Mouse (Mus musculus): Measurements from ENCODE around the gene Mylk. TPM values are rescaled to one million over a fixed set of nuclear protein-coding genes. Genes with fewer than 3 reads are reported as not detected.

Mylk gene
- polyA plus RNA-seq, 1 experiment from 2014 or later: 4.1 TPM

DNA sequence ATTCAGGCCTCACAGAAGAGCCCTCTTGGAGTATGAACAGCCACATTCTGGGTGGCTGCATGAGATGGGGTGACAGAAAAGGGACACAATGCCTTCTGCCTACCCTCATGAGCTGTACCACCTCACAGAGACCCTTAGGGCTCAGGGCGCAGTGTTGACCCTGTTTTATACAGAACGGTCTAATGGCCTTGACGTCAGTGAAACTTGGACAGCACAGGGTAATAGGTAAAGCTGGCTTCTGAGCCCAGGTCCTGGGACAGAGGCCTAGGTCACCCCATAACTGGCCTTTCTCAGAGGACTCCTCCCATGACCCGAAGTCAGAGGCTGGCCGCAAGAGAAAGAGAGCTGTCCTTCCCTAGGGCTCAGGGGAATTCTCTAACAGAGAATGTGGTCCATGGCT is 155.5 kb downstream of the Mylk start:
- WGBS: 79% methylated on average over 5 of the region's 5 CpGs

DNA sequence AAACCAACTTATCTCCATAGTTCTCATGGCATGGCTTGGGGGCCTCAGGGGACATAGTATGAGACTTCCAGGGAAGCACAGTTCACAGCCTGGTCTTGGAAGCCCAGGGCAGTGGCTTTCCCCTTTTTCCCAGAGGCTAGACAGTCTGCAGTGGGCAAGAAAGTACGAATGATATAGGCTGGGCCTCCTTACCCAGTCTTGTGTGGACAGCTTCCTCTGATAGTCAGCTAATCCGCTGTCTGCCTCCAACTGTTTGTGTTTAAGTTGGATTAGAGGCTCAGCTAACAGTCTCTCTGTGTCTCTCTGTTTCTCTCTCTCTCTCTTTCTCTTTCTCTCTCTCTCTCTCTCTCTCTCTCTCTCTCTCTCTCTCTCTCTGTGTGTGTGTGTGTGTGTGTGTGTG is 156.0 kb downstream of the Mylk start:
- ATAC-seq (replicated peaks): no peak
- no peak overlapping the region for H3K27ac ChIP-seq
- H3K4me2 ChIP-seq: no peak overlapping the region
- no peak overlapping the region for H3K4me3 ChIP-seq
- 28% methylated on average over 2 of the region's 2 CpGs for WGBS
- no peak overlapping the region for H3K9ac ChIP-seq
- no peaks in the 10 kb centered on the region for H3K9me3 ChIP-seq
- H3K36me3 ChIP-seq (replicated peaks): no peaks in the 10 kb centered on the region
- no peaks in the 10 kb centered on the region for H3K27me3 ChIP-seq (replicated peaks)
- H3K4me1 ChIP-seq: peaks cover 17% of the 10 kb centered on the region

More for the DNA sequence above, 155.5 kb downstream of the Mylk start:
- 0 out of 2 replicates have a peak, but pooled peaks have one; percentile 32 for ATAC-seq (replicated peaks)
- Histone ChIP-seq H3K4me1 (peaks cover 17% of the 10 kb centered on the region), H3K9ac (no peak overlapping the region), H3K4me2 (no peak overlapping the region), H3K27me3 (replicated peaks) (no peaks in the 10 kb centered on the region), H3K9me3 (no peaks in the 10 kb centered on the region), H3K4me3 (no peak overlapping the region), H3K36me3 (replicated peaks) (no peaks in the 10 kb centered on the region), H3K27ac (0 out of 2 replicates have a peak overlapping the region, but pooled peaks have one; percentile 18)

DNA sequence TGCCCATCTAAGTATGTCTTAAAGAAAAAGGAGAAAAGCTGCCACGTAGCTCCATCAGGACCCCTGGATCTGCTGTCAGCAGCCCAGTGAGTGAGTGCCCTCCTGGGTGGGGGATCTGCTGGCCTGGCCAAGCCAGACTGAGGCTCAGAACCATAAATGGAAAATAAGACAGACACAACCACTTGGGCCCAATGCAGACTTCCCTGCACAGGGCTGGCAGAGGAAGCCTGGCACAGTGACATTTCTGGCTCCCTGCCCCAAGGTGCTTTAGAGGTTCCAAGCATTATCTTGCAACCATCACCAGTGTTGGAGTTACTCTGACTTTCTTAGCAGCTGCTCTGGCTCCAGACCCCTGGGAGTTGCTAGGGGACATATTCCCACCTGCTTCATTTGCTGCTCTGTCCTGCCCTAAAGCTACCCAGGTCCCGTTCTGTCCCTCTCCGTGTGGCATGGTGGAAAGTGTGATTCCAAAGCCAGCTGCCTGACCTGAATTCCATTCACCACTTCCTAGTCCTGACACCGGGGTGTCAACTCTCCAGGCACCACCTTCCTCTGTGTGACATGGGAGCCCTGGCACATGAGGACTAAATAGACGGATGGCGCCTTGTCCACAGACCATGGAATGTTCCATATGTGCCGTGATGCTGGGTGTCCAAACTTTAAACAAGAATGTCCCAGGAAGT is 156.7 kb downstream of the Mylk start:
- WGBS: 81% methylated on average over 7 of the region's 7 CpGs
- no peaks in the 10 kb centered on the region for H3K27me3 ChIP-seq (replicated peaks)
- no peak overlapping the region for H3K9ac ChIP-seq
- H3K27ac ChIP-seq: no peak overlapping the region
- no peaks in the 10 kb centered on the region for H3K9me3 ChIP-seq
- H3K4me2 ChIP-seq: no peak overlapping the region
- no peak overlapping the region for H3K4me3 ChIP-seq
- H3K36me3 ChIP-seq (replicated peaks): no peaks in the 10 kb centered on the region
- ATAC-seq (replicated peaks): 0 out of 2 replicates have a peak, but pooled peaks have one; percentile 38
- peaks cover 17% of the 10 kb centered on the region for H3K4me1 ChIP-seq

DNA sequence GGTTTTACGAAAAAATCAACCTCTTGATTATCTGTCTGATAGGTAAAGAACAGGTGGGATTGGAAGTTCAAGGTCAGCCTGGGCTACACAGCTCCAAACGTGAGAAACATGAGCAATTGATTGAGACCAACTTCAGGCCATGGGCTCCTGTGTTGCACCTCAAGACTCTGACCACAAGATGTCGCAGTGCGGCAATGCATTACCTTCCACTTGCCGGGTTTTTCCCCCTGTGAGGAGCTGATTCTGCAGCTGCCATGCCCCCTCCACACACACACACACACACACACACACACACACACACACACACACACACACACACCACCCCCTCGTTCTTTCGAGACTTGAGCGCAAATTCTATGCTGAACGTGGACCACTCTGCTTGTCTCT is 157.3 kb downstream of the Mylk start:
- no peak overlapping the region for H3K4me2 ChIP-seq
- H3K4me3 ChIP-seq: no peak overlapping the region
- ATAC-seq (replicated peaks): peak; percentile 62
- no peaks in the 10 kb centered on the region for H3K36me3 ChIP-seq (replicated peaks)
- no peak overlapping the region for H3K9ac ChIP-seq
- no peaks in the 10 kb centered on the region for H3K9me3 ChIP-seq
- H3K27ac ChIP-seq: no peak overlapping the region
- peaks cover 17% of the 10 kb centered on the region for H3K4me1 ChIP-seq
- WGBS: 23% methylated on average over 9 of the region's 9 CpGs
- no peaks in the 10 kb centered on the region for H3K27me3 ChIP-seq (replicated peaks)

DNA sequence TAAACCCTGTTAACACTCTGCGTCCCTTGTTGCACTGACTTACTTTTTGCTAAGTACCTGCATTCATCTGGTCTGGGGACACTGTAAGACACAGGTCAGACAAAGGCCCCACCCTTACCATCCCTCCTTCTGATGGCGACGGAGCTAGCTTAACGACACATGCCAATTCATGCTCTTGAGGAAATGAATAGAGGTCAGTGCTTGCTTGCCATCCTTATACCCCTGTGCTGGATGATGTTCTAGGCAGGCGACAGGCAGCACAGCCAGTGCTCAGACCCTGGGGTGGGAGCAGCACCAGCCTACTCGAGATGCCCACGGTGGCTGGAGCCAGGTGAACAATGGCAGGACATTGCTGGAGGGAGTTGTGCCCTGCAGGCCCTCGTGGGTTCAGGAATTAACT is 157.8 kb downstream of the Mylk start:
- no peak overlapping the region for H3K4me2 ChIP-seq
- no peaks in the 10 kb centered on the region for H3K9me3 ChIP-seq
- 80% methylated on average over 8 of the region's 8 CpGs for WGBS
- no peak overlapping the region for H3K9ac ChIP-seq
- no peaks in the 10 kb centered on the region for H3K27me3 ChIP-seq (replicated peaks)
- H3K4me3 ChIP-seq: no peak overlapping the region
- no peak for ATAC-seq (replicated peaks)
- H3K27ac ChIP-seq: no peak overlapping the region
- H3K4me1 ChIP-seq: peaks cover 17% of the 10 kb centered on the region
- no peaks in the 10 kb centered on the region for H3K36me3 ChIP-seq (replicated peaks)

DNA sequence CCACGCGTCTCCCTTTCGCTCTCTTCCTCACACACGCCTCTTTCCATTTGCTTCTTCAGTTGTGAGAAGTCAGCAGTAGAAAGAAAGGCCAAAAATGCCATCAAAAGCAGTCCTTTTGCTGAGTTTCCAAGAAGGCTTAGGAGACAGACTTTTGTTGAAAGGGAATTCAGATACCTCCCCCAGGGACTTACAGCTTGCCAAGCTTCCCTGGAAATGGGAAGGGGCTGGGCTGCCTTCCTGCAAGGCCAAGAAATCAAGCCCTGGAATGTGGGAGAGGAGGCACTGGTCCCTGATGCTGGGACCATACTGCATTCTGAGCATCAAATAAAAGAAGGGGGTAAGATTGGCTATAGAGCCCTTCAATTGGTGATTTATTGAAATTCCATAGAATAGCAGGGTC is 159.9 kb downstream of the Mylk start:
- Histone ChIP-seq H3K27ac (no peak overlapping the region), H3K9me3 (no peaks in the 10 kb centered on the region), H3K4me2 (no peak overlapping the region), H3K36me3 (replicated peaks) (no peaks in the 10 kb centered on the region), H3K4me3 (no peak overlapping the region), H3K27me3 (replicated peaks) (no peaks in the 10 kb centered on the region), H3K9ac (no peak overlapping the region), H3K4me1 (peaks cover 10% of the 10 kb centered on the region)
- WGBS: 81% methylated on average over 4 of the region's 4 CpGs
- no peak for ATAC-seq (replicated peaks)

DNA sequence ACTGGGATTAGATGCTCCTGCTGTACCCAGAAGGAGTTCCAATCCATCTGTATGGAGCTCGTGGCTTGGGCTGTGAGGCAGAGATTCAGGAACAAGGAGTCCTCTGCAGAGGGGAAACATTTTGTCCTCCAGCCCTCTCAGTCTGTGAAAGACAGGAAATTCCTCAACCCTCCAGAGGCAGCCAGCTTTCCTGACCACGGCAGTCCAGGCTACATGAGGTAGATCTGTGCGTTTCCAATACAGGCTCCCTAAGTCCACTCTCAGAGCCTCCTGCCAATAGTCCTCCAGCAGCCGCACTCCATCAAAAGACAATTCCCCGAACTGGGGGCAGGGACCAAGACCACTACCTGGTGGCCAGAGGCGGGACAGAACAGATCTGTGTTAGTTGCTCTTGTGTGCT is 164.4 kb downstream of the Mylk start:
- 87% methylated on average over 6 of the region's 6 CpGs for WGBS
- no peaks in the 10 kb centered on the region for H3K36me3 ChIP-seq (replicated peaks)
- H3K4me2 ChIP-seq: no peak overlapping the region
- no peaks in the 10 kb centered on the region for H3K9me3 ChIP-seq
- no peak for ATAC-seq (replicated peaks)
- H3K9ac ChIP-seq: no peak overlapping the region
- no peak overlapping the region for H3K4me3 ChIP-seq
- no peaks in the 10 kb centered on the region for H3K4me1 ChIP-seq
- H3K27me3 ChIP-seq (replicated peaks): no peaks in the 10 kb centered on the region
- H3K27ac ChIP-seq: no peak overlapping the region

DNA sequence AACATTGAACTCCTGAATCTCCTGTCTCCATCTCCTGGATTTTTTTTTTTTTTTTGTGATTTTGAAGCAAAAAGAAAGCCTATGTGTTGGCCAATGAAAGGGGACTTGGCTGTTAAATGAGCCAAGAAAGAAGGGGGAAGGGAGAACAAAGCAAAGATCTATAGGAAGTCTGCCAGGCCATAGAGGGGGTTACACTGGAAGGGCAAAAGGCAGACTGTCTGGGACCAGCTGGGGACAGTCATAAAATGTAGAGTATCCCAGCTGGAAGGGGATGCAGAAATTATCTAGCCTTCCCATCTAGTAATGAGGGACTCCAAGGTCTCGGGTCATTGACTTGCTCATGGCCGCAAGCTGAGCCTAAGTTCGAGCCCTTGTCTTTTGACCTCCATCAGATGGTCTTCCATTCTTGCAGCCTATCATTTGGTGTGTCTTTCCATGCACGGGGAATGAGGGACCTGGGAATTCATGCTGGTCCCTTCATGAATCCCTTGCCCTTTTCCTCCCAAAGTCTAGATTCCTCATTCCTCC is 172.4 kb downstream of the Mylk start:
- Histone ChIP-seq H3K27me3 (replicated peaks) (no peaks in the 10 kb centered on the region), H3K9ac (no peak overlapping the region), H3K4me2 (no peak overlapping the region), H3K4me1 (0 out of 2 replicates have a peak, but pooled peaks cover 3% of the 10 kb centered on the region), H3K27ac (no peak overlapping the region), H3K4me3 (no peak overlapping the region), H3K36me3 (replicated peaks) (no peaks in the 10 kb centered on the region), H3K9me3 (no peaks in the 10 kb centered on the region)
- 93% methylated on average over 4 of the region's 4 CpGs for WGBS
- no peak for ATAC-seq (replicated peaks)

DNA sequence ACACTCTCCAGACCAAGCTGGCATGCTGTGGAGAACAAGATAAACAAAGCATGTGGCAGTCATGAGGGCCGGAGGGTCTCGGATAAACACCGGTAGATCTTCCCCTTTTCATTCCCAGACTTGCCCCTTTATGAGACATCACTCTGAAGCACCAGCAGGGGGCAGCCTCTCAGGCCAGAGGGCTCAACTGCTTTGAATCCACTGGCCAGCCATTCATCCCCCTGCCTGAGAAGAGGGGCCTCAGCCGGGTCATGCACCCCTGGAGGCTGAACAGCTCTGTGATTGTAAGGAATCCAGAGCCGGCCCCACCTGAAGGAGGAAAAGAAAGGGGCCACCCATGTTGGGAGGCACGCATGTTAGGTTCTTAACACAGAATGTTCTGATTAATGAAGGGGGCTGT is 175.2 kb downstream of the Mylk start:
- no peak overlapping the region for H3K4me3 ChIP-seq
- ATAC-seq (replicated peaks): no peak
- H3K9ac ChIP-seq: no peak overlapping the region
- no peaks in the 10 kb centered on the region for H3K36me3 ChIP-seq (replicated peaks)
- no peaks in the 10 kb centered on the region for H3K27me3 ChIP-seq (replicated peaks)
- peaks cover 9% of the 10 kb centered on the region; the same call in 1 of the 2 replicates for H3K4me1 ChIP-seq
- WGBS: 8% methylated on average over 6 of the region's 6 CpGs
- no peak overlapping the region for H3K4me2 ChIP-seq
- no peaks in the 10 kb centered on the region for H3K9me3 ChIP-seq
- no peak overlapping the region for H3K27ac ChIP-seq

DNA sequence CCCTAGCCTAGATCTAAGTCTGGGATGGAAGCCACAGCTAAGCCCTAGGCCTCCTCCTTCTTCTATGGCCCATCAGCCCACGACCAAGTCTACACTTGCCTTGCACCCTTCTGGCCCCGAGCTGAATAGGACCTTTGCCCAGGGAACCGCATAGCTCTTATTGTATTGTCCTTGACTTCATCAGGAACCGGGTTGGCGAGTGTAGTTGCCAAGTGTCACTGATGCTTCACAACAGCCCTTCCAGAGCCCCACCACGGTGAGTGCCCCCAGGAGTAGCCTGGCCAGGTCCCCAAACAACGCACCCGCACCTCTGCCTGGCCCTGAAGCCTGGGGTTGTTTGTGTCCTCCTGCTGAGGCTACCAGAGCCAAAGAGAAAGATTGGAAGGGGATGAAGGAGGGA is 175.9 kb downstream of the Mylk start:
- no peak for ATAC-seq (replicated peaks)
- Histone ChIP-seq H3K4me2 (no peak overlapping the region), H3K9ac (no peak overlapping the region), H3K9me3 (no peaks in the 10 kb centered on the region), H3K4me3 (no peak overlapping the region), H3K27me3 (replicated peaks) (no peaks in the 10 kb centered on the region), H3K27ac (no peak overlapping the region), H3K36me3 (replicated peaks) (no peaks in the 10 kb centered on the region), H3K4me1 (peaks cover 10% of the 10 kb centered on the region; the same call in 1 of the 2 replicates)
- 78% methylated on average over 8 of the region's 8 CpGs for WGBS

DNA sequence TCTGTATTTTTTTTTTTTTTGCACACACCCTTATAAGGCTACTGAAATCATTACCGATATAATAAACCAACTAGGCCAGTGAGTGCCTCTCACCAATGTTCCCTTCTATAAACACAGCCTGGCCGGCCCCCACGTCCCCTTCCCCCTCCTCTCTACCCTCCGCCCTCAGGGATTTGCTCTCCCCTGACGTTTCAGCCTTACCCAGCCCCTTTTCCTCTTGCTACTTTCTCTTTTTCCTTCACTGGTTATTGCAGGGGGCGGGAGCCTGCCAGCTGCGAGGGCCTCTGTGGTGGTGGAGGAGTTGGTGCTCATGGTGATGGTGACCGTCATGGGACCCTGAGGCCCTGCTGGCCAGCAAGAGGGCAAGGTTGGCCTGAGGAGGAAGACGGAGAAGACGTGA is 176.3 kb downstream of the Mylk start:
- WGBS: 77% methylated on average over 10 of the region's 10 CpGs
- Histone ChIP-seq H3K27me3 (replicated peaks) (no peaks in the 10 kb centered on the region), H3K9ac (no peak overlapping the region), H3K27ac (no peak overlapping the region), H3K4me1 (peaks cover 12% of the 10 kb centered on the region), H3K36me3 (replicated peaks) (no peaks in the 10 kb centered on the region), H3K4me3 (no peak overlapping the region), H3K9me3 (no peaks in the 10 kb centered on the region), H3K4me2 (no peak overlapping the region)
- no peak for ATAC-seq (replicated peaks)

DNA sequence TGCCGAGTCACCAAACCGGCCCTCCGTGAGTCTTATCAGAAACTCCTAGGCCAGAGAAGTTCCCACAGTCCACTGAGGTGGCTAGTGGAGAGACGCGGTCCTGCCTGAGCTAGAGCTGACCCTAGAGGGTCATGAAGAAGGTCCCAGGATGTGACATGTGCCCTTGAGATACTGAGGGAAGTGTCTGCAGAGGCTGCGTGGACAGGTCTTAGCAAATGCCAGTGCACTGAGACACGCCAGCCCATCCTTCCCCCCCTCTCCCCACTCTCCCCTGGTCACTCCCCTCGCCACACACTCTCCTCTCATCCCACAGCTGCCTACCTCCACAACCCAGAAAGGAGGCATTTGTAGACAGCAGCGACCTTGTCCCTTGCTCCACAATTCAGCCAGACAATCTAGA is 178.6 kb downstream of the Mylk start:
- Histone ChIP-seq H3K4me2 (no peak overlapping the region), H3K4me3 (no peak overlapping the region), H3K9me3 (no peaks in the 10 kb centered on the region), H3K4me1 (peaks cover 17% of the 10 kb centered on the region), H3K27me3 (replicated peaks) (no peaks in the 10 kb centered on the region), H3K36me3 (replicated peaks) (no peaks in the 10 kb centered on the region), H3K27ac (no peak overlapping the region), H3K9ac (no peak overlapping the region)
- no peak for ATAC-seq (replicated peaks)
- 83% methylated on average over 9 of the region's 9 CpGs for WGBS

DNA sequence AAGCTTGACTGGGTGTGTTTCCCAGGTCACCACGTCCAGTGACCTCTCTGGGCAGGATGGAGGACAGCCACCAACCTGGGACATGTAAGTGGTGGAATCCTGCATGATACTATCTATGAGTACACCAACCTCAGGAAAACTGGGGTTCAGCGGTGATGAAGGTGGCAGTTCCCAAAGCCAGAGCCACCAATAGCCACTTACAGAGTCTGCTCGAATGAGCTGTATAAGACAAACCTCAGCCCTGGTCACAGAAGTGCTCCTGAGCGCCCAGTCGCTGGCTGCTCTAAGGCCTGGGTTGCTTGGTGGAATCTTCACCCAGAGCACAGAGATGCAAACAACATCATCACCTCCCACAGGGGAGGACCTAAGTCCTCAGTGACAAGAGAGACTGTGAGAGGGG is 179.3 kb downstream of the Mylk start:
- no peak for ATAC-seq (replicated peaks)
- Histone ChIP-seq H3K27me3 (replicated peaks) (no peaks in the 10 kb centered on the region), H3K4me3 (no peak overlapping the region), H3K4me2 (no peak overlapping the region), H3K27ac (no peak overlapping the region), H3K36me3 (replicated peaks) (no peaks in the 10 kb centered on the region), H3K9ac (no peak overlapping the region), H3K9me3 (no peaks in the 10 kb centered on the region), H3K4me1 (peaks cover 17% of the 10 kb centered on the region)
- 70% methylated on average over 5 of the region's 5 CpGs for WGBS

All from midbrain, embryonic 15.5 days (tissue).